Mouse (Mus musculus): ENCODE results near the gene Lpar6. TPM values are rescaled to one million over a fixed set of nuclear protein-coding genes. Genes with fewer than 3 reads are reported as not detected.
A peak's percentile ranks its signal among the peaks of the same experiment; 100 is the strongest.

Gene Lpar6
- 1 to 10 TPM in 1 of 2 experiments, under 1 TPM in 1; 0.96 to 1.0 TPM for total RNA-seq (2021)
- long read RNA-seq, experiment 1, full-length matches to known transcripts = 7 of 7 reads
- long read RNA-seq, experiment 1, partial matches to known transcripts = 0 of 7 reads
- long read RNA-seq, experiment 1, other reads (novel, unspliced or antisense) = 0 of 7 reads
- long read RNA-seq, experiment 2, full-length matches to known transcripts = 3 of 3 reads
- long read RNA-seq, experiment 2, partial matches to known transcripts = 0 of 3 reads
- long read RNA-seq, experiment 2, other reads (novel, unspliced or antisense) = 0 of 3 reads

- peak in 1 of 2 experiments; percentile 11 for DNase-seq (ENCODE audit: low spot score in 2 of 2)
Observed at GRCm38 (mm10) chr14:73237848-73238321, at the start of gene Lpar6. Lpar6 (plus strand) TSS chr14:73237895.

GRCm38 (mm10) chr14:73199058-73199457 lies 38.6 kb upstream of the Lpar6 start:
- DNase-seq (ENCODE audit: low spot score in 2 of 2) = peak in 1 of 2 experiments; percentile 43

GRCm38 (mm10) chr14:73201447-73201846 lies 36.2 kb upstream of the Lpar6 start:
- DNase-seq (ENCODE audit: low spot score in 2 of 2) = peak; percentile 18 to 40

GRCm38 (mm10) chr14:73204016-73204415 lies 33.7 kb upstream of the Lpar6 start:
- no peak for DNase-seq (ENCODE audit: low spot score in 2 of 2)

GRCm38 (mm10) chr14:73209262-73209661 lies 28.4 kb upstream of the Lpar6 start:
- DNase-seq (ENCODE audit: low spot score in 2 of 2) = no peak

- DNase-seq (ENCODE audit: low spot score in 2 of 2) = no peak
Observed at GRCm38 (mm10) chr14:73210196-73210595, 27.5 kb upstream of the Lpar6 start.

- no peak for DNase-seq (ENCODE audit: low spot score in 2 of 2)
Observed at GRCm38 (mm10) chr14:73211477-73211876, 26.2 kb upstream of the Lpar6 start.

- no peak for DNase-seq (ENCODE audit: low spot score in 2 of 2)
Observed at GRCm38 (mm10) chr14:73217062-73217461, 20.6 kb upstream of the Lpar6 start.

- DNase-seq (ENCODE audit: low spot score in 2 of 2) = no peak
Observed at GRCm38 (mm10) chr14:73222316-73222970, 15.3 kb upstream of the Lpar6 start.

- no peak for DNase-seq (ENCODE audit: low spot score in 2 of 2)
Observed at GRCm38 (mm10) chr14:73226346-73226745, 11.3 kb upstream of the Lpar6 start.

GRCm38 (mm10) chr14:73226849-73227248 lies 10.8 kb upstream of the Lpar6 start:
- DNase-seq (ENCODE audit: low spot score in 2 of 2) = no peak

- DNase-seq (ENCODE audit: low spot score in 2 of 2) = no peak
Observed at GRCm38 (mm10) chr14:73231286-73231982, 6.3 kb upstream of the Lpar6 start.

- DNase-seq (ENCODE audit: low spot score in 2 of 2) = no peak
Observed at GRCm38 (mm10) chr14:73234468-73235031, 3.1 kb upstream of the Lpar6 start.

- peak in 1 of 2 experiments; percentile 7 for DNase-seq (ENCODE audit: low spot score in 2 of 2)
Observed at GRCm38 (mm10) chr14:73238498-73239250, 979 bp downstream of the Lpar6 start.

- no peak for DNase-seq (ENCODE audit: low spot score in 2 of 2)
Observed at GRCm38 (mm10) chr14:73239291-73239690, 1.6 kb downstream of the Lpar6 start.

GRCm38 (mm10) chr14:73239857-73240256 lies 2.2 kb downstream of the Lpar6 start:
- DNase-seq (ENCODE audit: low spot score in 2 of 2) = no peak

- DNase-seq (ENCODE audit: low spot score in 2 of 2) = no peak
Observed at GRCm38 (mm10) chr14:73244061-73244597, 6.4 kb downstream of the Lpar6 start.

GRCm38 (mm10) chr14:73250056-73250455 lies 12.4 kb downstream of the Lpar6 start:
- DNase-seq (ENCODE audit: low spot score in 2 of 2) = no peak

GRCm38 (mm10) chr14:73252276-73252675 lies 14.6 kb downstream of the Lpar6 start:
- peak in 1 of 2 experiments; percentile 25 for DNase-seq (ENCODE audit: low spot score in 2 of 2)

GRCm38 (mm10) chr14:73253453-73254251 lies 16.0 kb downstream of the Lpar6 start:
- DNase-seq (ENCODE audit: low spot score in 2 of 2) = no peak

Data from left cerebral cortex, adult 18-20 months (tissue).